ENCODE assay signal across 29 mouse cellular contexts in the genomic region with DNA sequence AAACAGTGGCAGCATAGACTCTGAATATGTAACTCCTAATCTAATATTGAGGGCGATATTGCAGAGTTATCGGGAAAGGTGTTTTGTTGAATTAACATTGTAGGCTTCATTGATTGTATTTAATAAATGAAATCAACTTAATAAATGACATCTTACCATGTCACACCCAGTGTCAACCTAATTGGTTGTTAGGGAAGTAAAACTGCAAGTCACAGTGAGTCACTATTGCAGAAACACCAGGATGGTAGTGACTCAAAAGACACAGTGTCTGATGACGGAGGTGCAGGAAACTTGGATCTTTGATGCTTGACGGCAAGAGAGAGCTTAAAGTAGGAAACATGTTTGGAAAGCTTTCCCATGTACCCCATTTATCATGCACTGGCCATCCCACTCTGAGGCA. TPM values are rescaled to one million over a fixed set of nuclear protein-coding genes. Genes with fewer than 3 reads are reported as not detected.
DNase-seq lines count a peak whose midpoint lies in the region; ATAC-seq and TF ChIP-seq lines count a peak whose summit lies in the region.
"Had no signal": no experiment of that assay in that cellular context is flagged by ENCODE, and none has a peak within 500 bp of the region (broad histone marks: within the 10 kb centered on the region; RNA-seq: fewer than 3 reads in every experiment).

No protein-coding gene starts in this region.

- H3K4me1 ChIP-seq in lung, postnatal 0 days (ENCODE audit: insufficient read depth, low read depth, low read length), result no peaks in the 10 kb centered on the region
- no peaks in the 10 kb centered on the region for H3K4me1 ChIP-seq in liver, postnatal 0 days (ENCODE audit: insufficient read depth)
- H3K4me1 ChIP-seq: embryonic facial prominence, embryonic 12.5 days; heart, embryonic 15.5 days; hindbrain, embryonic 10.5 days; neural tube, embryonic 15.5 days had no signal

- H3K27me3 ChIP-seq in lung, postnatal 0 days (replicated peaks; ENCODE audit: insufficient read depth, low read length), result no peaks in the 10 kb centered on the region
- H3K27me3 ChIP-seq in liver, postnatal 0 days (ENCODE audit: insufficient read depth, low read length), result no peaks in the 10 kb centered on the region
- H3K27me3 ChIP-seq: embryonic facial prominence, embryonic 12.5 days; heart, embryonic 15.5 days; neural tube, embryonic 15.5 days had no signal

- intact Hi-C loops in left cerebral cortex, postnatal 4 days (cut with DNase I), result no loop called here

- ATAC-seq in lung, postnatal 0 days, result no peak
- peak; percentile 70 for ATAC-seq in common myeloid progenitor, adult 5-6 weeks (replicated peaks; ENCODE audit: low read depth, poor library complexity, severe bottlenecking)
- peak; percentile 80 for ATAC-seq in liver, postnatal 0 days
- ATAC-seq in neutrophil, adult 5-6 weeks (ENCODE audit: extremely low read depth, insufficient number of reproducible peaks, low FRiP score, poor library complexity, severe bottlenecking), result peak; percentile 92
- ATAC-seq: forebrain, postnatal 0 days had no signal

- no peaks in the 10 kb centered on the region for H3K9me3 ChIP-seq in lung, postnatal 0 days (ENCODE audit: low read length)
- no peaks in the 10 kb centered on the region for H3K9me3 ChIP-seq in liver, postnatal 0 days (ENCODE audit: low read length)
- H3K9me3 ChIP-seq: embryonic facial prominence, embryonic 12.5 days; heart, embryonic 15.5 days; hindbrain, embryonic 10.5 days; neural tube, embryonic 15.5 days had no signal

- no peak overlapping the region for H3K27ac ChIP-seq in lung, postnatal 0 days (ENCODE audit: low read length)
- no peak overlapping the region for H3K27ac ChIP-seq in liver, postnatal 0 days (ENCODE audit: low read depth)
- H3K27ac ChIP-seq: embryonic facial prominence, embryonic 12.5 days; gastrocnemius, adult 2 months; heart, embryonic 15.5 days; hindbrain, embryonic 10.5 days; neural tube, embryonic 15.5 days had no signal

- TF ChIP-seq EP300 in lung, postnatal 0 days (IDR thresholded peaks at IDR 0.05), result no peak
- TF ChIP-seq EP300 in liver, postnatal 0 days (IDR thresholded peaks at IDR 0.05; ENCODE audit: low read depth), result peak; percentile 54; the same call in 1 of the 2 replicates

- peak; percentile 30 for DNase-seq in lung, postnatal 0 days (ENCODE audit: low spot score)
- DNase-seq in lung, postnatal 14 days, result no peak
- no peak for DNase-seq in liver, postnatal 0 days
- no peak for DNase-seq in left cerebral cortex, postnatal 4 days
- DNase-seq in frontal cortex, postnatal 25 days (ENCODE audit: low spot score in 2 of 2), result no peak
- no peak for DNase-seq in cerebellum, postnatal 10 days
- DNase-seq: B cell, adult 2 months; cerebellum, adult 18-20 months; forebrain, postnatal 0 days; gastrocnemius, adult 2 months; heart, adult 18-20 months; kidney, adult 9 months; kidney, postnatal 4 days; lung, embryonic 14.5 days; right cerebral cortex, adult 18-20 months; thymus, adult 2 months had no signal

- H3K9ac ChIP-seq in lung, postnatal 0 days (replicated peaks; ENCODE audit: low read depth), result no peak overlapping the region
- H3K9ac ChIP-seq in liver, postnatal 0 days (replicated peaks), result no peak overlapping the region
- H3K9ac ChIP-seq: embryonic facial prominence, embryonic 12.5 days; forebrain, postnatal 0 days; heart, embryonic 15.5 days; lung, embryonic 14.5 days; neural tube, embryonic 15.5 days had no signal

- no peak overlapping the region for H3K4me3 ChIP-seq in lung, postnatal 0 days (ENCODE audit: low read depth, low read length)
- H3K4me3 ChIP-seq in liver, postnatal 0 days (ENCODE audit: low read depth, low read length), result no peak overlapping the region
- H3K4me3 ChIP-seq: embryonic facial prominence, embryonic 12.5 days; gastrocnemius, adult 2 months; heart, embryonic 15.5 days; hindbrain, embryonic 10.5 days; myocyte; neural tube, embryonic 15.5 days had no signal

- 81% methylated on average over 4 of the region's 4 CpGs for WGBS in lung, postnatal 0 days
- WGBS in liver, postnatal 0 days (ENCODE audit: insufficient replicate concordance), result 79% methylated on average over 4 of the region's 4 CpGs

- no peak for TF ChIP-seq CTCF in lung, postnatal 0 days (IDR thresholded peaks at IDR 0.05)
- TF ChIP-seq CTCF in liver, postnatal 0 days (IDR thresholded peaks at IDR 0.05; ENCODE audit: low read depth), result no peak

- no peaks in the 10 kb centered on the region for H3K36me3 ChIP-seq in lung, postnatal 0 days (ENCODE audit: insufficient read depth, low read length)
- H3K36me3 ChIP-seq in liver, postnatal 0 days (replicated peaks; ENCODE audit: insufficient read depth, low read length), result no peaks in the 10 kb centered on the region
- H3K36me3 ChIP-seq: embryonic facial prominence, embryonic 12.5 days; heart, embryonic 15.5 days; hindbrain, embryonic 10.5 days; neural tube, embryonic 15.5 days had no signal

- H3K4me2 ChIP-seq in lung, postnatal 0 days (replicated peaks; ENCODE audit: low read depth, low read length), result no peak overlapping the region
- H3K4me2 ChIP-seq in liver, postnatal 0 days (ENCODE audit: low read depth, low read length), result no peak overlapping the region
- H3K4me2 ChIP-seq: embryonic facial prominence, embryonic 12.5 days; heart, embryonic 15.5 days; lung, embryonic 14.5 days; midbrain, embryonic 11.5 days; neural tube, embryonic 15.5 days had no signal

RNA-seq across cellular contexts. Expression of gene Clec4d, which starts 3.9 kb away (rescaled TPM):
- polyA plus RNA-seq in lung, postnatal 0 days (2015; fragmentation: Nextera tagmentation; extraction: Ambion mirVana), result 2.5 and 2.7 TPM in 2 replicates
- total RNA-seq in common myeloid progenitor, adult 5-6 weeks (2017), result 12.8 and 17.3 TPM in 2 replicates
- polyA plus RNA-seq in liver, postnatal 0 days (2015; fragmentation: Nextera tagmentation; extraction: Ambion mirVana), result 0.53 and 1.3 TPM in 2 replicates
- 512 and 520 TPM in 2 replicates for total RNA-seq in neutrophil, adult 5-6 weeks (2017)
- total RNA-seq in left cerebral cortex, postnatal 4 days (2021), result not detected
- total RNA-seq: forebrain, postnatal 0 days; gastrocnemius, adult 2 months; layer of hippocampus, postnatal 14 days; left cerebral cortex, postnatal 14 days had no signal
- polyA plus RNA-seq: cortical plate, adult 2 months; embryonic facial prominence, embryonic 12.5 days; forebrain, postnatal 0 days; hindbrain, embryonic 10.5 days; midbrain, embryonic 11.5 days; myocyte; neural tube, embryonic 15.5 days; stomach, embryonic 14.5 days had no signal

RNA-seq across cellular contexts. Expression of gene Clec4e, which starts 23.9 kb away (rescaled TPM):
- 1.1 and 4.7 TPM in 2 replicates for polyA plus RNA-seq in lung, postnatal 0 days (2015; fragmentation: Nextera tagmentation; extraction: Ambion mirVana)
- total RNA-seq in common myeloid progenitor, adult 5-6 weeks (2017), result 22.4 and 22.8 TPM in 2 replicates
- 0.92 and 1.2 TPM in 2 replicates for polyA plus RNA-seq in liver, postnatal 0 days (2015; fragmentation: Nextera tagmentation; extraction: Ambion mirVana)
- 180 and 189 TPM in 2 replicates for total RNA-seq in neutrophil, adult 5-6 weeks (2017)
- total RNA-seq in left cerebral cortex, postnatal 4 days (2021), result under 1 TPM in 1 of 2 experiments, not detected in 1; 0.38 TPM
- total RNA-seq: forebrain, postnatal 0 days; gastrocnemius, adult 2 months; layer of hippocampus, postnatal 14 days; left cerebral cortex, postnatal 14 days had no signal
- polyA plus RNA-seq: brain, embryonic 14.5 days; cortical plate, adult 2 months; embryonic facial prominence, embryonic 12.5 days; forebrain, postnatal 0 days; hindbrain, embryonic 10.5 days; lung, embryonic 14.5 days; midbrain, embryonic 11.5 days; myocyte; neural tube, embryonic 15.5 days; stomach, embryonic 14.5 days had no signal

RNA-seq across cellular contexts. Expression of gene Clec4n, which starts 36.2 kb away (rescaled TPM):
- polyA plus RNA-seq in lung, postnatal 0 days (2015; fragmentation: Nextera tagmentation; extraction: Ambion mirVana), result 28.0 and 31.1 TPM in 2 replicates
- total RNA-seq in common myeloid progenitor, adult 5-6 weeks (2017), result not detected in 2 replicates
- polyA plus RNA-seq in liver, postnatal 0 days (2015; fragmentation: Nextera tagmentation; extraction: Ambion mirVana), result 24.4 and 28.7 TPM in 2 replicates
- 29.6 and 30.4 TPM in 2 replicates for total RNA-seq in neutrophil, adult 5-6 weeks (2017)
- total RNA-seq in left cerebral cortex, postnatal 4 days (2021), result under 1 TPM in 1 of 2 experiments, not detected in 1; 0.92 TPM
- total RNA-seq: gastrocnemius, adult 2 months; left cerebral cortex, postnatal 14 days had no signal
- polyA plus RNA-seq: myocyte had no signal

RNA-seq across cellular contexts. Expression of gene Vmn2r19, which starts 42.3 kb away (rescaled TPM):
- polyA plus RNA-seq in lung, postnatal 0 days (2015; fragmentation: Nextera tagmentation; extraction: Ambion mirVana), result not detected in 2 replicates
- not detected in 2 replicates for total RNA-seq in common myeloid progenitor, adult 5-6 weeks (2017)
- not detected in 2 replicates for polyA plus RNA-seq in liver, postnatal 0 days (2015; fragmentation: Nextera tagmentation; extraction: Ambion mirVana)
- not detected in 2 replicates for total RNA-seq in neutrophil, adult 5-6 weeks (2017)
- total RNA-seq in left cerebral cortex, postnatal 4 days (2021), result not detected
- total RNA-seq: forebrain, postnatal 0 days; gastrocnemius, adult 2 months; heart, adult 18-20 months; layer of hippocampus, postnatal 14 days; left cerebral cortex, postnatal 14 days had no signal
- polyA plus RNA-seq: brain, embryonic 14.5 days; cortical plate, adult 2 months; embryonic facial prominence, embryonic 12.5 days; forebrain, postnatal 0 days; heart, embryonic 15.5 days; hindbrain, embryonic 10.5 days; lung, embryonic 14.5 days; midbrain, embryonic 11.5 days; myocyte; neural tube, embryonic 15.5 days; stomach, embryonic 14.5 days; thymus, adult 2 months had no signal

Comparison
In these comparisons a context has a peak if more than half of its experiments do, and no peak if none do; other contexts are left out.
1. RNA of gene Clec4d, which starts 3.9 kb away (total RNA-seq): 512 to 520 TPM in neutrophil, adult 5-6 weeks; 12.8 to 17.3 TPM in common myeloid progenitor, adult 5-6 weeks and not detected in left cerebral cortex, postnatal 4 days; every median in the first group is over 10 times any median in the second.
2. RNA of gene Clec4e, which starts 23.9 kb away (total RNA-seq): 180 to 189 TPM in neutrophil, adult 5-6 weeks and 22.4 to 22.8 TPM in common myeloid progenitor, adult 5-6 weeks; 0.38 TPM in left cerebral cortex, postnatal 4 days; every median in the first group is over 10 times any median in the second.
3. RNA of gene Clec4n, which starts 36.2 kb away (total RNA-seq): 29.6 to 30.4 TPM in neutrophil, adult 5-6 weeks; 0.92 TPM in left cerebral cortex, postnatal 4 days and not detected in common myeloid progenitor, adult 5-6 weeks; every median in the first group is over 10 times any median in the second.